Mouse (Mus musculus): Measurements from ENCODE around the gene Mcoln1. TPM values are rescaled to one million over a fixed set of nuclear protein-coding genes. Genes with fewer than 3 reads are reported as not detected.

Gene Mcoln1
- polyA plus RNA-seq, 1 experiment from 2014 or later: 53.3 TPM

- H3K4me1 ChIP-seq: 0 out of 2 replicates have a peak, but pooled peaks cover 3% of the 10 kb centered on the region
- peaks cover 10% of the 10 kb centered on the region for H3K27me3 ChIP-seq
- 66% methylated on average over 4 of the region's 4 CpGs for whole genome bisulfite sequencing
- no peaks in the 10 kb centered on the region for H3K36me3 ChIP-seq
- H3K4me2 ChIP-seq: no peak overlapping the region
- ATAC-seq (ENCODE audit: insufficient number of reproducible peaks, low FRiP score, low TSS enrichment, low read depth): no peak
- H3K9me3 ChIP-seq: no peaks in the 10 kb centered on the region
- no peak overlapping the region for H3K27ac ChIP-seq
- no peak overlapping the region for H3K4me3 ChIP-seq
- H3K9ac ChIP-seq: no peak overlapping the region
Observed at GRCm38 (mm10) chr8:3480221-3480785, 20.0 kb upstream of the Mcoln1 start.

DNA sequence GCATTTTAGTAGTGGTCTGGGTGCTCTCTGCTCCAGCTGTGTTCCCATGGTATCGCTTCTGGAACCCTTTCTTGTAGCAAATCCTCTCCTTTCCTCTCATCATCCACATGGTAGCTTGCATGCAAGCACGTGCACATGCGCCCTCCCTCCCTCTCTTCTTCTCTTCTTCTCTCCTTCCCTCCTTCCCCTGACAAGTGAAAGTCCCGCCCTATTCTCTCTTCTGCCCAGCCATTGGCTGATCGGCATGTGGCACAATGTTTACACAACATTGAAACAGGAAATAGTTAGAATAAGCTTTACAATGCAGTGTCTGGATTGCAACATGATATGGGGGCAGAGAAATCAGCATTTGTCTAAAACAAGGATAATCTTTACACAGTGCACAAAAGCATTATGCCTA is 18.7 kb upstream of the Mcoln1 start:
- H3K4me2 ChIP-seq: no peak overlapping the region
- 64% methylated on average over 5 of the region's 5 CpGs for WGBS
- ATAC-seq (ENCODE audit: insufficient number of reproducible peaks, low FRiP score, low TSS enrichment, low read depth): no peak

GRCm38 (mm10) chr8:3482240-3482740 is 18.0 kb upstream of the Mcoln1 start:
- H3K36me3 ChIP-seq: no peaks in the 10 kb centered on the region
- no peaks in the 10 kb centered on the region for H3K27me3 ChIP-seq
- no peak overlapping the region for H3K9ac ChIP-seq
- no peaks in the 10 kb centered on the region for H3K4me1 ChIP-seq
- ATAC-seq (ENCODE audit: insufficient number of reproducible peaks, low FRiP score, low TSS enrichment, low read depth): no peak
- 85% methylated on average over 22 of the region's 22 CpGs for WGBS
- H3K4me3 ChIP-seq: no peak overlapping the region
- no peak overlapping the region for H3K27ac ChIP-seq
- no peak overlapping the region for H3K4me2 ChIP-seq
- no peaks in the 10 kb centered on the region for H3K9me3 ChIP-seq

More for the DNA sequence above, 18.7 kb upstream of the Mcoln1 start:
- no peak overlapping the region for H3K27ac ChIP-seq
- H3K27me3 ChIP-seq: no peaks in the 10 kb centered on the region
- H3K4me3 ChIP-seq: no peak overlapping the region
- no peaks in the 10 kb centered on the region for H3K4me1 ChIP-seq
- H3K9me3 ChIP-seq: no peaks in the 10 kb centered on the region
- no peaks in the 10 kb centered on the region for H3K36me3 ChIP-seq
- H3K9ac ChIP-seq: no peak overlapping the region

GRCm38 (mm10) chr8:3483546-3483945 is 16.7 kb upstream of the Mcoln1 start:
- Histone ChIP-seq H3K4me3 (no peak overlapping the region), H3K36me3 (no peaks in the 10 kb centered on the region), H3K27me3 (no peaks in the 10 kb centered on the region), H3K4me2 (no peak overlapping the region), H3K9me3 (no peaks in the 10 kb centered on the region), H3K9ac (no peak overlapping the region), H3K4me1 (no peaks in the 10 kb centered on the region), H3K27ac (no peak overlapping the region)
- no peak for ATAC-seq (ENCODE audit: insufficient number of reproducible peaks, low FRiP score, low TSS enrichment, low read depth)
- 73% methylated on average over 7 of the region's 7 CpGs for WGBS

DNA sequence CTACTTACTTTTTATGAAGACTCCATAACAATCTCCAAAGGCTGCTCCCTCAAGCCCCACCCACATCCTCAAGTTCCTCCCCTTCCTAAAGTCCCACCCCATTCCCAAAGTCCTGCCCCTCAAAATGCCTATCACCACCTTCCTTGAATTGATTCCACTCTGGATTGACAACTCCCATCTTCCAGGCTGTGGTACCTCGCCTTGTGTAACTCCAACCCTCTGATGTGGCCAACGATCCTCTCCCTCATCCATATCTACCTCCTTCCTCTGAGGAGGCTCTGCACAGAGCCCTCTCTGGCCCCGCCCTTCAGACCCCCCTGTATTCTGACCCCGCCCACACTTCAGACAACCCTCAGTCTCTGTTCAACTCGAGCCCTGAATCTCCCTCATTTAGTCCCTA is 15.1 kb upstream of the Mcoln1 start:
- H3K4me1 ChIP-seq: no peaks in the 10 kb centered on the region

DNA sequence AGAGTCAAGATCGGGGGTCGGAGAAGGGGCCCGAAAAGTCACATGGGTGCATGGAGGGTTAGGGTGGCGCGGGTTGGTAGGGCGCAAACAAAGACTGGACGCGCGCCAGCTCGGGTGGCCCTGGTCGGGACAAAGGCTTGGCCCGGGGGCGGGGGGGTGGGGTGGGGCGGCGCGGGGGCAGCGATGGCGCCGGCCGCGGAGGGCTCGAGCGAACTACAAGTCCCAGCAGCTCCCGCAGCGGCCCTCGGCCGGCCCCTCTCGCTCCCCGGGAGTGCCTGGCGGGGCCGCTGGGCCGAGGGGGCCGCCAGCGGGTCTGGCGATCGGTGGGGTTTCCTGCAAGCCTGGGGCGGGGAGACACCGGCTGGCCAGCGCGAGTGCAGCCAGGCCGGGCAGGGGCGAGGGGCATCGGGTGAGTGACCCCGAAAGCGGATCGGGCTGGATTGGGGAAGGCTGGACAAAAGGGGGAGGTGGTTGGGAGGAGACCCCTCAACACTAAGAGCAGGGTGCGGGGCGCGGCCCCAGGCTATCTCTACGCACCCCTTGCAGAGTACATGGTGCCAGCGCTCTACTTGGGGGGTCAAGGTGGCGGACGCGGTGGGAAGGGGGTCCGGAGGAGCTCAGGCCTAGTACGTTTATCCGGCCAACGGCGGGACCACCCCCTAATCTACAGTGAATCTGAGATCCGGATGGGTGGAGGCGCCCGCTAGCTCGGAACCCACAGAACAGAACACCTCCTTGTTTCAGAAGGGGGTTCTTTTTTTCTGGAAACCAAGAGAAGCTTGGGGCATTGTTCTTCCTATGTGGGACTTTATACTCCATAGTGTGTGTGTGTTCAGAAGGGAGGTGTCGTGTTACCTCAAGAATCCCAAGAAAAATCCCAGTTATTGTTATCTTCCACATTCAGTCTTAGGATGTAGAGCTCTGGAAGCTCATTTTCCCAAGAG is 7.1 kb upstream of the Mcoln1 start, which contains the start of gene Zfp358:
Gene Zfp358 (plus strand): TSS at position 238 of the 944 bp plus-strand sequence.
- peak within 1 kb of the TSS; percentile 94 for H3K27ac ChIP-seq
- 1% methylated on average over 57 of the region's 64 CpGs for WGBS
- H3K4me1 ChIP-seq: peaks cover 13% of the 10 kb centered on the region; the same call in 1 of the 2 replicates
- peak within 1 kb of the TSS; percentile 88 for H3K4me3 ChIP-seq
- H3K9ac ChIP-seq: peak within 1 kb of the TSS; percentile 98
- H3K27me3 ChIP-seq: no peaks in the 10 kb centered on the region
- H3K4me2 ChIP-seq: peak within 1 kb of the TSS; percentile 51
- ATAC-seq (ENCODE audit: insufficient number of reproducible peaks, low FRiP score, low TSS enrichment, low read depth): peak; percentile 90
- H3K36me3 ChIP-seq: peaks cover 33% of the 10 kb centered on the region
- H3K9me3 ChIP-seq: no peaks in the 10 kb centered on the region

More for the DNA sequence above, 15.1 kb upstream of the Mcoln1 start:
- Histone ChIP-seq H3K9me3 (no peaks in the 10 kb centered on the region), H3K27ac (no peak overlapping the region), H3K4me3 (no peak overlapping the region), H3K36me3 (no peaks in the 10 kb centered on the region), H3K9ac (no peak overlapping the region), H3K4me2 (no peak overlapping the region), H3K27me3 (no peaks in the 10 kb centered on the region)
- no peak for ATAC-seq (ENCODE audit: insufficient number of reproducible peaks, low FRiP score, low TSS enrichment, low read depth)
- WGBS: 24% methylated on average over 5 of the region's 5 CpGs

DNA sequence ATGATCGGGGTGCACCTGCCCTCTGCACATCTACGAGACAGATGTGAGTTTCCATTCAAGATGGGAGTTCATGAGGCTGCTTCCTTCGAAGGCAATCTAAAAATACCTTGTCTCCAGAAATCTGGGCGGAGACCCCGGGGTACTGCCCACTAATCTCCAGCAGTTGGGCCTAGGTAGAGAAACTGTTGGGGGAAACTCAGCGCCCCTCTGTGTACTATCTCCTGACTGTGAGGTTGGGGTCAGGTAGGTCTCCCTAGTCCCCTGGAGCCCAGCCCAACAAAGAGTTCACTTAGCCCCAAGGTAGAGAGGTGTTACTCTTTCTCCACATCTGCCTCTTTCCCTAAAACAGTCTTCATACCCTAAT is 6.4 kb upstream of the Mcoln1 start:
- Histone ChIP-seq H3K36me3 (peaks cover 34% of the 10 kb centered on the region), H3K9ac (peak overlapping the region; percentile 98), H3K4me1 (peaks cover 13% of the 10 kb centered on the region; the same call in 1 of the 2 replicates), H3K4me2 (peak overlapping the region; percentile 51), H3K9me3 (no peaks in the 10 kb centered on the region), H3K27me3 (no peaks in the 10 kb centered on the region), H3K4me3 (peak overlapping the region; percentile 88), H3K27ac (peak overlapping the region; percentile 94)
- WGBS: 32% methylated on average over 6 of the region's 6 CpGs
- ATAC-seq (ENCODE audit: insufficient number of reproducible peaks, low FRiP score, low TSS enrichment, low read depth): no peak

GRCm38 (mm10) chr8:3495578-3496427 is 4.5 kb upstream of the Mcoln1 start:
- no peak overlapping the region for H3K27ac ChIP-seq
- 96% methylated on average over 44 of the region's 44 CpGs for WGBS
- no peak overlapping the region for H3K9ac ChIP-seq
- H3K27me3 ChIP-seq: no peaks in the 10 kb centered on the region
- ATAC-seq (ENCODE audit: insufficient number of reproducible peaks, low FRiP score, low TSS enrichment, low read depth): no peak
- H3K9me3 ChIP-seq: no peaks in the 10 kb centered on the region
- H3K4me2 ChIP-seq: no peak overlapping the region
- H3K4me3 ChIP-seq: no peak overlapping the region
- peaks cover 34% of the 10 kb centered on the region for H3K36me3 ChIP-seq
- H3K4me1 ChIP-seq: peaks cover 21% of the 10 kb centered on the region

DNA sequence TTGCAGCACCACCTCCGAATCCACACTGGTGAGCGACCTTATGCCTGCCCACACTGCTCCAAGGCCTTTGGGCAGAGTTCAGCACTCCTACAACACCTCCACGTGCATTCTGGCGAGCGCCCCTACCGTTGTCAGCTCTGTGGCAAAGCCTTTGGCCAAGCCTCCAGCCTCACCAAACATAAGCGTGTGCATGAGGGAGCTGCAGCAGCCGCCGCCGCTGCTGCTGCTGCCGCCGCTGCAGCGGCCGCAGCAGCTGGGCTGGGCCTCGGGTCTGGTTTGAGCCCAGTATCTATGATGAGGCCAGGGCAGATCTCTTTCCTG is 3.9 kb upstream of the Mcoln1 start:
- Histone ChIP-seq H3K9me3 (no peaks in the 10 kb centered on the region), H3K4me2 (no peak overlapping the region), H3K36me3 (peaks cover 34% of the 10 kb centered on the region), H3K27ac (no peak overlapping the region), H3K4me1 (peaks cover 27% of the 10 kb centered on the region), H3K9ac (no peak overlapping the region), H3K4me3 (no peak overlapping the region), H3K27me3 (no peaks in the 10 kb centered on the region)
- no peak for ATAC-seq (ENCODE audit: insufficient number of reproducible peaks, low FRiP score, low TSS enrichment, low read depth)
- WGBS: 91% methylated on average over 15 of the region's 15 CpGs

GRCm38 (mm10) chr8:3498583-3498982 is 1.7 kb upstream of the Mcoln1 start:
- no peaks in the 10 kb centered on the region for H3K27me3 ChIP-seq
- peaks cover 28% of the 10 kb centered on the region for H3K4me1 ChIP-seq
- H3K36me3 ChIP-seq: peaks cover 34% of the 10 kb centered on the region
- ATAC-seq (ENCODE audit: insufficient number of reproducible peaks, low FRiP score, low TSS enrichment, low read depth): no peak
- no peak overlapping the region for H3K4me3 ChIP-seq
- no peak overlapping the region for H3K27ac ChIP-seq
- no peak overlapping the region for H3K9ac ChIP-seq
- whole genome bisulfite sequencing: 84% methylated on average over 3 of the region's 3 CpGs
- H3K4me2 ChIP-seq: no peak overlapping the region
- no peaks in the 10 kb centered on the region for H3K9me3 ChIP-seq

- peak overlapping the region; percentile 89 for H3K9ac ChIP-seq
- WGBS: 5% methylated on average over 8 of the region's 8 CpGs
- H3K36me3 ChIP-seq: peaks cover 31% of the 10 kb centered on the region
- H3K27ac ChIP-seq: peak overlapping the region; percentile 95
- peak overlapping the region; percentile 72 for H3K4me2 ChIP-seq
- peaks cover 19% of the 10 kb centered on the region for H3K4me1 ChIP-seq
- H3K27me3 ChIP-seq: no peaks in the 10 kb centered on the region
- no peaks in the 10 kb centered on the region for H3K9me3 ChIP-seq
- H3K4me3 ChIP-seq: peak overlapping the region; percentile 88
- ATAC-seq (ENCODE audit: insufficient number of reproducible peaks, low FRiP score, low TSS enrichment, low read depth): peak; percentile 5; the same call in 1 of the 2 replicates
Observed at GRCm38 (mm10) chr8:3499751-3500150, 506 bp upstream of the Mcoln1 start.

Data from limb, embryonic 15.5 days (tissue).